Mouse (Mus musculus) lung, embryonic 16.5 days (tissue): ENCODE data around the gene Nradd. TPM values are rescaled to one million over a fixed set of nuclear protein-coding genes. Genes with fewer than 3 reads are reported as not detected.

Experiments used
- microRNA-seq: library from miRNA; unstranded; fragments of <30 nt; microRNA quantifications from one replicate; pipeline ENCODE4, GENCODE M21; 2016
- polyA plus RNA-seq: library from polyadenylated mRNA; unstranded; fragments of >200 nt; fragmentation: Nextera tagmentation; extraction: Ambion mirVana; gene quantifications from 2 replicates; pipeline ENCODE4 v1.2.1, GENCODE M21; 2015

Nradd gene
- polyA plus RNA-seq, 1 experiment from 2014 or later = 47.4 TPM

Small RNAs within 50 kb of the gene (microRNA-seq; reads per million reads assigned to microRNA genes)
- gene Mir8107 = not detected

Other genes starting within 250 kb of the Nradd start
- 12.2 and 13.5 TPM in 2 replicates for gene Ptpn23, start 216.2 kb downstream of the Nradd start, polyA plus RNA-seq
- gene Ngp, start 204.7 kb downstream of the Nradd start, polyA plus RNA-seq = 3.3 and 10.2 TPM in 2 replicates
- 8.5 and 10.8 TPM in 2 replicates for gene Klhl18, start 147.8 kb downstream of the Nradd start, polyA plus RNA-seq
- 2.5 and 3.4 TPM in 2 replicates for gene Kif9, start 147.5 kb downstream of the Nradd start, polyA plus RNA-seq
- 31.7 and 33.1 TPM in 2 replicates for gene Setd2, start 91.9 kb downstream of the Nradd start, polyA plus RNA-seq
- gene Nbeal2, start 29.7 kb upstream of the Nradd start, polyA plus RNA-seq = 5.0 and 6.9 TPM in 2 replicates
- 160 and 167 TPM in 2 replicates for gene Ccdc12, start 32.1 kb upstream of the Nradd start, polyA plus RNA-seq
- 10.6 and 13.9 TPM in 2 replicates for gene Myl3, start 117.4 kb upstream of the Nradd start, polyA plus RNA-seq
- 60.3 and 61.6 TPM in 2 replicates for gene Pth1r, start 122.7 kb upstream of the Nradd start, polyA plus RNA-seq
- not detected in 2 replicates for gene Prss42, start 173.7 kb upstream of the Nradd start, polyA plus RNA-seq
- not detected in 2 replicates for gene Prss44, start 189.5 kb upstream of the Nradd start, polyA plus RNA-seq
- not detected in 2 replicates for gene Prss43, start 202.2 kb upstream of the Nradd start, polyA plus RNA-seq
- not detected in 2 replicates for gene Prss45, start 210.1 kb upstream of the Nradd start, polyA plus RNA-seq
- not detected in 2 replicates for gene Prss46, start 220.1 kb upstream of the Nradd start, polyA plus RNA-seq
- not detected in 2 replicates for gene Prss50, start 233.5 kb upstream of the Nradd start, polyA plus RNA-seq